Mouse (Mus musculus) thymus, postnatal 14 days (tissue): Measurements from ENCODE around the gene Tpt1.
"Not testable (repeated sequence)": the region's sequence is repeated elsewhere in the genome, so short reads cannot be mapped to it uniquely, and the experiment has no call there.

Source experiments
- DNase-seq: peaks from one replicate; pipeline ENCODE4 v3.0.0; 2021

The Tpt1 gene

GRCm38 (mm10) chr14:75844867-75845697 is at the start of gene Tpt1:
Gene Tpt1 (plus strand): TSS chr14:75845093.
- DNase-seq = peak; percentile 99

- no peak for DNase-seq
These were observed 49.0 kb upstream of the Tpt1 start for GRCm38 (mm10) chr14:75795918-75796317.

- no peak for DNase-seq
These were observed 47.0 kb upstream of the Tpt1 start for GRCm38 (mm10) chr14:75797769-75798386.

- DNase-seq = no peak
These were observed 37.1 kb upstream of the Tpt1 start for GRCm38 (mm10) chr14:75807800-75808199.

- no peak for DNase-seq
These were observed 35.0 kb upstream of the Tpt1 start for GRCm38 (mm10) chr14:75809931-75810330.

- DNase-seq = no peak
These were observed 26.4 kb upstream of the Tpt1 start for GRCm38 (mm10) chr14:75818528-75818927.

GRCm38 (mm10) chr14:75819341-75819740 is 25.6 kb upstream of the Tpt1 start:
- DNase-seq = no peak

- DNase-seq = no peak
These were observed 24.9 kb upstream of the Tpt1 start for GRCm38 (mm10) chr14:75820007-75820406.

- no peak for DNase-seq
These were observed 18.0 kb upstream of the Tpt1 start for GRCm38 (mm10) chr14:75826851-75827410.

- no peak for DNase-seq
These were observed 16.7 kb upstream of the Tpt1 start for GRCm38 (mm10) chr14:75828221-75828620.

- DNase-seq = peak; percentile 79
These were observed 15.8 kb upstream of the Tpt1 start for GRCm38 (mm10) chr14:75828866-75829806.

- not testable (repeated sequence) for DNase-seq
These were observed 15.1 kb upstream of the Tpt1 start for GRCm38 (mm10) chr14:75829817-75830216.

- no peak for DNase-seq
These were observed 12.9 kb upstream of the Tpt1 start for GRCm38 (mm10) chr14:75832031-75832430.

GRCm38 (mm10) chr14:75832982-75833381 is 11.9 kb upstream of the Tpt1 start:
- no peak for DNase-seq

GRCm38 (mm10) chr14:75833546-75834250 is 11.2 kb upstream of the Tpt1 start:
- no peak for DNase-seq

GRCm38 (mm10) chr14:75834251-75834738 is 10.6 kb upstream of the Tpt1 start:
- peak; percentile 60 for DNase-seq

GRCm38 (mm10) chr14:75834739-75835381 is 10.0 kb upstream of the Tpt1 start:
- peak; percentile 81 for DNase-seq

GRCm38 (mm10) chr14:75836579-75836978 is 8.3 kb upstream of the Tpt1 start:
- no peak for DNase-seq

GRCm38 (mm10) chr14:75837048-75837916 is 7.6 kb upstream of the Tpt1 start:
- DNase-seq = peak; percentile 74

- DNase-seq = peak; percentile 42
These were observed 3.1 kb upstream of the Tpt1 start for GRCm38 (mm10) chr14:75841758-75842157.
